Mouse (Mus musculus): Measurements from ENCODE around the gene Olfr749. TPM values are rescaled to one million over a fixed set of nuclear protein-coding genes. Genes with fewer than 3 reads are reported as not detected.
"Not testable (repeated sequence)": the region's sequence is repeated elsewhere in the genome, so short reads cannot be mapped to it uniquely, and the experiment has no call there.

Olfr749 gene
- polyA plus RNA-seq, 1 experiment from 2014 or later, result not detected

DNA sequence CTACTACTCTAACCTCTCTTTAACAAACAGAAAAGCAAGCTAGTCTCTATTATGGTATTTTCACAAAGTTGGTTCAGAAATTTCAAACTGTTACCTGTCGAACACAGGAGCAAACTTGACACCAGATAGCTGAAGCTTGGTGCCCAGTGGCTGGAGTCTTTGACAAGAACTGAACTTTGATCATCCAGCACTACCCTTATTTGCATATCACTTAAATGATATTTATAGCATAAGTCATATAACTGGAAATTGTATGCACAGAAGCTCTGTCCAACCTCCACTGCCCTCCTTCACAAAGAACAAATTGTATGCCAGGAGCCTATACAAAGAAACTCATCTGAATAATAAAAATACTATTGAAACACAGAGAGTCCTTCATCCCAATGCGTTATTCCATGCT lies 3.3 kb downstream of the Olfr749 start:
- ATAC-seq (ENCODE audit: low read depth), result no peak
- no peak overlapping the region for H3K27ac ChIP-seq (replicated peaks; ENCODE audit: low read depth, low read length)
- H3K27me3 ChIP-seq (replicated peaks; ENCODE audit: control insufficient read depth, insufficient read depth, low read length), result no peaks in the 10 kb centered on the region
- no peak overlapping the region for H3K9ac ChIP-seq (ENCODE audit: low read depth, low read length)
- no peak for DNase-seq (ENCODE audit: low spot score)
- H3K4me2 ChIP-seq (ENCODE audit: low read depth, low read length), result no peak overlapping the region
- H3K4me1 ChIP-seq (ENCODE audit: control insufficient read depth, insufficient read depth, low read length), result no peaks in the 10 kb centered on the region
- no peak overlapping the region for H3K4me3 ChIP-seq (ENCODE audit: low read depth, low read length)
- H3K36me3 ChIP-seq (ENCODE audit: control insufficient read depth, insufficient read depth, low read length), result no peaks in the 10 kb centered on the region
- H3K9me3 ChIP-seq (ENCODE audit: control insufficient read depth, low read length), result no peaks in the 10 kb centered on the region
- 72% methylated on average over 2 of the region's 2 CpGs for WGBS

DNA sequence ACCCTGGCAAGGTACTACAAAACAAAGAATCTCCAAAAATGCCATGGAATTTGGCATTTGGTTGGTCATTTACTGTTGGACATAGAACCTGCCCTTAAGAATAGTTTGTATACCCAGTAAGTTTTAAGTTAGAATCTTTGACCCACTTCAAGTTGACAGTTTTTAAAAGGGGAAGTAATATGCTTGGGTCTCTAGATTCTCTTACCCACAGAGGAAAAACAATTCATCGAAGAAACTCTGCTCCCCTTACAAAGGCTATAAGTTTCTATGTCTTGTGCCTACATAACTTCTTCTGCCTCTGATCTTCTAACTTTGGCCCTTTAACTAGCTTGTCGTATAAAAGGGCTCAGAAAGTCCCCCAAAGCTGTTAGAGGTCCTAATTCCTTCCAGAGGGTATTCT lies 4.6 kb downstream of the Olfr749 start:
- H3K27me3 ChIP-seq (replicated peaks; ENCODE audit: control insufficient read depth, insufficient read depth, low read length), result no peaks in the 10 kb centered on the region
- DNase-seq (ENCODE audit: low spot score) (no peak), ATAC-seq (ENCODE audit: low read depth) (no peak)
- H3K9ac ChIP-seq (ENCODE audit: low read depth, low read length), result no peak overlapping the region
- H3K4me1 ChIP-seq (ENCODE audit: control insufficient read depth, insufficient read depth, low read length), result no peaks in the 10 kb centered on the region
- H3K27ac ChIP-seq (replicated peaks; ENCODE audit: low read depth, low read length), result no peak overlapping the region
- no peak overlapping the region for H3K4me3 ChIP-seq (ENCODE audit: low read depth, low read length)
- H3K9me3 ChIP-seq (ENCODE audit: control insufficient read depth, low read length), result no peaks in the 10 kb centered on the region
- H3K4me2 ChIP-seq (ENCODE audit: low read depth, low read length), result no peak overlapping the region
- WGBS, result 62% methylated on average over 2 of the region's 2 CpGs
- H3K36me3 ChIP-seq (ENCODE audit: control insufficient read depth, insufficient read depth, low read length), result no peaks in the 10 kb centered on the region

DNA sequence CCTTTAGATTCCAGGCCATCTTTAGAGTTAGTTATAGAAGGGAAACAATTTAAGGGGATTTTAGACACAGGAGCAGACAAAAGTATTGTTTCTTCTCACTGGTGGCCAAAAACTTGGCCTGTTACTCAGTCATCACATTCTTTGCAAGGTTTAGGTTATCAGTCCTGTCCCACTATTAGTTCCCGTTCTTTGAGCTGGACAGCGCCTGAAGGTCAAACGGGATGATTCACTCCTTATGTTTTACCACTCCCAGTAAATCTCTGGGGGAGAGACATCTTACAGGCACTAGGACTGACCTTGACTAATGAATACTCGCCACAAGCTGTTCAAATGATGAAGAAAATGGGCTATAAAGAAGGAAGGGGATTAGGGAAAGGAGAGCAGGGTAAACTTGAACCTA lies 22.5 kb downstream of the Olfr749 start:
- not testable (repeated sequence) for H3K4me2 ChIP-seq (ENCODE audit: low read depth, low read length); H3K9ac ChIP-seq (ENCODE audit: low read depth, low read length); H3K4me1 ChIP-seq (ENCODE audit: control insufficient read depth, insufficient read depth, low read length); H3K36me3 ChIP-seq (ENCODE audit: control insufficient read depth, insufficient read depth, low read length); H3K27ac ChIP-seq (replicated peaks; ENCODE audit: low read depth, low read length); H3K9me3 ChIP-seq (ENCODE audit: control insufficient read depth, low read length); DNase-seq (ENCODE audit: low spot score); H3K4me3 ChIP-seq (ENCODE audit: low read depth, low read length); H3K27me3 ChIP-seq (replicated peaks; ENCODE audit: control insufficient read depth, insufficient read depth, low read length); ATAC-seq (ENCODE audit: low read depth)
- WGBS, result 78% methylated on average over 3 of the region's 4 CpGs

DNA sequence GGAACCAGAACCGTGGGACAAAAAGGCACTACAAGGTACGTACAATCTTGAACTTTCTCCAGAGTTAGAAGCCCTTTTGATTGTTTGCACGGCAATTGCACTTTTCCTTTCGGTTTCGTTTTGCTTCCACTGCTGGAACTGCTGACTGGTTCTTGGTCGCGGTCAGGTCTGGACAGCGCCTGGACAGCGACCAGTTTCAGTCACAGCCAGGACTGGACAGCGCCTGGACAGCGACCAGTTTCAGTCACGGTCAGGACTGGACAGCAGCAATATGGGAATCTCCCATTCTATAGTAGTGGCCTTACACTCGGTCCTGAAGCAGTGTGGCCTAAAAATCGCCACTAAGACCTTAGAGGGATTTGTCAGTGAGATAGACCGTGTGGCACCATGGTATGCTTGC lies 25.0 kb downstream of the Olfr749 start:
- ATAC-seq (ENCODE audit: low read depth); H3K27ac ChIP-seq (replicated peaks; ENCODE audit: low read depth, low read length); H3K4me2 ChIP-seq (ENCODE audit: low read depth, low read length); H3K4me3 ChIP-seq (ENCODE audit: low read depth, low read length); H3K9ac ChIP-seq (ENCODE audit: low read depth, low read length); DNase-seq (ENCODE audit: low spot score); H3K4me1 ChIP-seq (ENCODE audit: control insufficient read depth, insufficient read depth, low read length); H3K27me3 ChIP-seq (replicated peaks; ENCODE audit: control insufficient read depth, insufficient read depth, low read length); H3K36me3 ChIP-seq (ENCODE audit: control insufficient read depth, insufficient read depth, low read length): not testable (repeated sequence)
- WGBS, result 90% methylated on average over 15 of the region's 15 CpGs
- peaks cover 12% of the 10 kb centered on the region for H3K9me3 ChIP-seq (ENCODE audit: control insufficient read depth, low read length)

DNA sequence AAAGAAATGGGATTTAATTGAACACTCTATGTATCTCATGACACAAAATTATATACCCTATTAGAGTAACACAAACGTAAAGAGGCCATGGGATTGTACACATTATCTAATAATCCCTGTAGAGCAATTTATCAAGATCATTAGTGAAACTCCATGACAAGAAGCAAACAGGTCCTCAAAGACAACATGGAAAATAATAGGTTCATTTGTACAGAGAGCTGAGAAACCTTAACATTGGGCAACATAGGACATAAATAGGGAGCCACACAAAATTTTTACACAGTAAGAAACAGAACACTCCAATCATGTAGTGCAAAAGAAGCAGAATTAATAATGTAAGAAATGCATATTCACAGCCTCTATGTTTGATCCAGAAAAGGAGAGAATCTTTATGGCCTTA lies 37.8 kb downstream of the Olfr749 start, which contains the start of gene Olfr748:
Gene Olfr748 (plus strand): TSS at position 301 of the 400 bp plus-strand sequence.
- Histone ChIP-seq H3K36me3 (ENCODE audit: control insufficient read depth, insufficient read depth, low read length) (no peaks in the 10 kb centered on the region), H3K27me3 (replicated peaks; ENCODE audit: control insufficient read depth, insufficient read depth, low read length) (no peaks in the 10 kb centered on the region), H3K27ac (replicated peaks; ENCODE audit: low read depth, low read length) (no peak within 1 kb of the TSS), H3K4me1 (ENCODE audit: control insufficient read depth, insufficient read depth, low read length) (no peaks in the 10 kb centered on the region), H3K4me3 (ENCODE audit: low read depth, low read length) (no peak within 1 kb of the TSS), H3K9me3 (ENCODE audit: control insufficient read depth, low read length) (no peaks in the 10 kb centered on the region), H3K4me2 (ENCODE audit: low read depth, low read length) (no peak within 1 kb of the TSS), H3K9ac (ENCODE audit: low read depth, low read length) (no peak within 1 kb of the TSS)
- WGBS, result 61% methylated on average over 1 of the region's 1 CpGs
- ATAC-seq (ENCODE audit: low read depth) (no peak), DNase-seq (ENCODE audit: low spot score) (no peak)

DNA sequence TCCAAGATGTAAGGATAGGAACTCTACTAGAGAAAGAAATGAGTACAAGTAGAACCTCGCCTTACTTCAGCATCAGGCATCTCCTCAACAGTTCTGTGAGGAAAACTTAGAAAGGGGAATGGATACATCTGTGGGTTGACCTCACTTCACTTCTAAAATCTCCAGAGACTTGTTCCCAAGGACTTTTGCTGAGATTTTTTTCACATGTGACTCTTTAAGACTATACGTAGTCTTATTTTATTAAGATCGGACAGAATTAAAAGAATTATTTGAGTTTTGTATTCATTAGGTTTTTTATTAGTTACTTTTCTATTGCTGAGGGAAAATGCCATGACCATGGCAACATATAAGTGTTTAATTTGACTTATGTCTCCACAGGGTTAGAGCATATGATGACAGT lies 51.8 kb downstream of the Olfr749 start, which contains the start of gene Olfr747:
Gene Olfr747 (minus strand): TSS at position 101 of the 400 bp plus-strand sequence.
- ATAC-seq (ENCODE audit: low read depth) (no peak), DNase-seq (ENCODE audit: low spot score) (no peak)
- H3K4me3 ChIP-seq (ENCODE audit: low read depth, low read length), result no peak within 1 kb of the TSS
- H3K9me3 ChIP-seq (ENCODE audit: control insufficient read depth, low read length), result no peaks in the 10 kb centered on the region
- no peaks in the 10 kb centered on the region for H3K36me3 ChIP-seq (ENCODE audit: control insufficient read depth, insufficient read depth, low read length)
- no peaks in the 10 kb centered on the region for H3K4me1 ChIP-seq (ENCODE audit: control insufficient read depth, insufficient read depth, low read length)
- no peak within 1 kb of the TSS for H3K27ac ChIP-seq (replicated peaks; ENCODE audit: low read depth, low read length)
- H3K4me2 ChIP-seq (ENCODE audit: low read depth, low read length), result no peak within 1 kb of the TSS
- H3K9ac ChIP-seq (ENCODE audit: low read depth, low read length), result no peak within 1 kb of the TSS
- WGBS, result 89% methylated on average over 3 of the region's 3 CpGs
- H3K27me3 ChIP-seq (replicated peaks; ENCODE audit: control insufficient read depth, insufficient read depth, low read length), result no peaks in the 10 kb centered on the region

Other genes with a start within 250 kb of the Olfr749 start
- gene Olfr742, start 241.5 kb downstream of the Olfr749 start, polyA plus RNA-seq (2014; fragmentation: Nextera tagmentation; extraction: Ambion mirVana), result not detected in 2 replicates
- gene Olfr743, start 223.3 kb downstream of the Olfr749 start, polyA plus RNA-seq (2014; fragmentation: Nextera tagmentation; extraction: Ambion mirVana), result not detected in 2 replicates
- 0.13 TPM in 1 of 2 replicates, not detected in the other for gene Olfr744, start 130.2 kb downstream of the Olfr749 start, polyA plus RNA-seq (2014; fragmentation: Nextera tagmentation; extraction: Ambion mirVana)
- 0.39 and 0.58 TPM in 2 replicates for gene Olfr745, start 105.7 kb downstream of the Olfr749 start, polyA plus RNA-seq (2014; fragmentation: Nextera tagmentation; extraction: Ambion mirVana)
- gene Olfr746, start 98.0 kb downstream of the Olfr749 start, polyA plus RNA-seq (2014; fragmentation: Nextera tagmentation; extraction: Ambion mirVana), result not detected in 2 replicates
- gene Olfr747, start 51.9 kb downstream of the Olfr749 start, polyA plus RNA-seq (2014; fragmentation: Nextera tagmentation; extraction: Ambion mirVana), result not detected in 2 replicates
- 0.10 and 0.31 TPM in 2 replicates for gene Olfr748, start 37.7 kb downstream of the Olfr749 start, polyA plus RNA-seq (2014; fragmentation: Nextera tagmentation; extraction: Ambion mirVana)
- gene Ttc5, start 40.4 kb upstream of the Olfr749 start, polyA plus RNA-seq (2014; fragmentation: Nextera tagmentation; extraction: Ambion mirVana), result 57.7 and 68.7 TPM in 2 replicates
- not detected in 2 replicates for gene Ccnb1ip1, start 62.6 kb upstream of the Olfr749 start, polyA plus RNA-seq (2014; fragmentation: Nextera tagmentation; extraction: Ambion mirVana)
- gene Parp2, start 62.7 kb upstream of the Olfr749 start, polyA plus RNA-seq (2014; fragmentation: Nextera tagmentation; extraction: Ambion mirVana), result 53.3 and 57.2 TPM in 2 replicates
- gene Tep1, start 125.5 kb upstream of the Olfr749 start, polyA plus RNA-seq (2014; fragmentation: Nextera tagmentation; extraction: Ambion mirVana), result 8.4 and 10.3 TPM in 2 replicates
- gene Klhl33, start 152.4 kb upstream of the Olfr749 start, polyA plus RNA-seq (2014; fragmentation: Nextera tagmentation; extraction: Ambion mirVana), result 0.21 and 0.28 TPM in 2 replicates
- gene Osgep, start 179.8 kb upstream of the Olfr749 start, polyA plus RNA-seq (2014; fragmentation: Nextera tagmentation; extraction: Ambion mirVana), result 138 and 153 TPM in 2 replicates
- 177 and 204 TPM in 2 replicates for gene Apex1, start 179.9 kb upstream of the Olfr749 start, polyA plus RNA-seq (2014; fragmentation: Nextera tagmentation; extraction: Ambion mirVana)
- gene Pip4p1, start 185.8 kb upstream of the Olfr749 start, polyA plus RNA-seq (2014; fragmentation: Nextera tagmentation; extraction: Ambion mirVana), result 42.0 and 54.8 TPM in 2 replicates
- gene Pnp, start 186.0 kb upstream of the Olfr749 start, polyA plus RNA-seq (2014; fragmentation: Nextera tagmentation; extraction: Ambion mirVana), result 51.5 and 51.7 TPM in 2 replicates
- not detected in 2 replicates for gene Gm49342, start 199.4 kb upstream of the Olfr749 start, polyA plus RNA-seq (2014; fragmentation: Nextera tagmentation; extraction: Ambion mirVana)
- gene Pnp2, start 210.9 kb upstream of the Olfr749 start, polyA plus RNA-seq (2014; fragmentation: Nextera tagmentation; extraction: Ambion mirVana), result 0.45 and 0.73 TPM in 2 replicates